8 mouse cellular contexts compared by ENCODE assay signal in genomic region chr14:31019331-31020205, GRCm38 (mm10). TPM values are rescaled to one million over a fixed set of nuclear protein-coding genes. Genes with fewer than 3 reads are reported as not detected.
DNase-seq lines count a peak whose midpoint lies in the region; ATAC-seq and TF ChIP-seq lines count a peak whose summit lies in the region.

No protein-coding gene starts in this region.

- H3K27ac ChIP-seq in embryonic facial prominence, embryonic 10.5 days (replicated peaks) = peak overlapping the region; percentile 100
- H3K27ac ChIP-seq in heart, embryonic 12.5 days (ENCODE audit: poor library complexity, severe bottlenecking) = peak overlapping the region; percentile 98
- H3K27ac ChIP-seq in kidney, embryonic 15.5 days = peak overlapping the region; percentile 98
- peak overlapping the region; percentile 98 for H3K27ac ChIP-seq in lung, embryonic 14.5 days (ENCODE audit: low read depth)

- no peaks in the 10 kb centered on the region for H3K9me3 ChIP-seq in G1E (replicated peaks)
- no peaks in the 10 kb centered on the region for H3K9me3 ChIP-seq in embryonic facial prominence, embryonic 10.5 days
- no peaks in the 10 kb centered on the region for H3K9me3 ChIP-seq in heart, embryonic 12.5 days (replicated peaks)
- no peaks in the 10 kb centered on the region for H3K9me3 ChIP-seq in kidney, embryonic 15.5 days (replicated peaks)
- H3K9me3 ChIP-seq in lung, embryonic 14.5 days (ENCODE audit: low read depth, low read length) = no peaks in the 10 kb centered on the region

- 8% methylated on average over 56 of the region's 56 CpGs for WGBS in embryonic facial prominence, embryonic 10.5 days
- WGBS in heart, embryonic 12.5 days = 4% methylated on average over 47 of the region's 56 CpGs
- WGBS in kidney, embryonic 15.5 days = 4% methylated on average over 36 of the region's 56 CpGs
- WGBS in lung, embryonic 14.5 days = 3% methylated on average over 29 of the region's 56 CpGs

- DNase-seq in 3T3-L1 (ENCODE audit: low read depth, low spot score) = peak; percentile 57
- DNase-seq in G1E (ENCODE audit: low spot score) = peak; percentile 76
- DNase-seq in embryonic facial prominence, embryonic 10.5 days (ENCODE audit: low spot score) = peak; percentile 90
- DNase-seq in lung, embryonic 14.5 days = peak; percentile 89
- DNase-seq in thymus, postnatal 25 days = peak; percentile 87

- peak overlapping the region; percentile 84 for H3K4me3 ChIP-seq in G1E (ENCODE audit: low read depth, low read length)
- peak overlapping the region; percentile 89 for H3K4me3 ChIP-seq in embryonic facial prominence, embryonic 10.5 days
- H3K4me3 ChIP-seq in heart, embryonic 12.5 days = peak overlapping the region; percentile 71
- H3K4me3 ChIP-seq in kidney, embryonic 15.5 days (replicated peaks) = peak overlapping the region; percentile 88
- H3K4me3 ChIP-seq in lung, embryonic 14.5 days (ENCODE audit: low read depth, low read length) = peak overlapping the region; percentile 90

- H3K36me3 ChIP-seq in G1E (replicated peaks) = peaks cover 60% of the 10 kb centered on the region
- peaks cover 65% of the 10 kb centered on the region for H3K36me3 ChIP-seq in embryonic facial prominence, embryonic 10.5 days (replicated peaks)
- peaks cover 47% of the 10 kb centered on the region for H3K36me3 ChIP-seq in heart, embryonic 12.5 days
- peaks cover 58% of the 10 kb centered on the region for H3K36me3 ChIP-seq in kidney, embryonic 15.5 days
- H3K36me3 ChIP-seq in lung, embryonic 14.5 days (ENCODE audit: insufficient read depth) = peaks cover 59% of the 10 kb centered on the region

- TF ChIP-seq CTCF in G1E (IDR thresholded peaks at IDR 0.05; ENCODE audit: low read depth, low read length) = no peak
- no peak for TF ChIP-seq CTCF in lung, embryonic 14.5 days (IDR thresholded peaks at IDR 0.05; ENCODE audit: low read depth)

- ATAC-seq in G1E (ENCODE audit: extremely low read depth, insufficient number of reproducible peaks, low FRiP score, poor library complexity, severe bottlenecking) = peak; percentile 24
- peak; percentile 96 for ATAC-seq in heart, embryonic 12.5 days (ENCODE audit: insufficient number of reproducible peaks, low FRiP score)
- peak; percentile 96 for ATAC-seq in kidney, embryonic 15.5 days (replicated peaks; ENCODE audit: low FRiP score)
- peak; percentile 94 for ATAC-seq in lung, embryonic 14.5 days (ENCODE audit: insufficient read depth)
- ATAC-seq in neutrophil, adult 5-6 weeks (ENCODE audit: extremely low read depth, insufficient number of reproducible peaks, low FRiP score, poor library complexity, severe bottlenecking) = peak; percentile 74

- H3K4me1 ChIP-seq in G1E (ENCODE audit: insufficient read depth, low read depth, low read length) = peaks cover 57% of the 10 kb centered on the region
- peaks cover 33% of the 10 kb centered on the region for H3K4me1 ChIP-seq in embryonic facial prominence, embryonic 10.5 days
- peaks cover 18% of the 10 kb centered on the region for H3K4me1 ChIP-seq in heart, embryonic 12.5 days (replicated peaks)
- H3K4me1 ChIP-seq in kidney, embryonic 15.5 days = peaks cover 30% of the 10 kb centered on the region
- H3K4me1 ChIP-seq in lung, embryonic 14.5 days (ENCODE audit: insufficient read depth) = no peaks in the 10 kb centered on the region; the same call in 1 of the 2 replicates

- no peaks in the 10 kb centered on the region for H3K27me3 ChIP-seq in G1E (ENCODE audit: insufficient read depth, low read length)
- no peaks in the 10 kb centered on the region for H3K27me3 ChIP-seq in embryonic facial prominence, embryonic 10.5 days (replicated peaks; ENCODE audit: low read depth, poor library complexity, severe bottlenecking)
- no peaks in the 10 kb centered on the region for H3K27me3 ChIP-seq in heart, embryonic 12.5 days (replicated peaks)
- no peaks in the 10 kb centered on the region for H3K27me3 ChIP-seq in kidney, embryonic 15.5 days
- H3K27me3 ChIP-seq in lung, embryonic 14.5 days (ENCODE audit: insufficient read depth, low read length) = no peaks in the 10 kb centered on the region

- peak overlapping the region; percentile 64 for H3K4me2 ChIP-seq in heart, embryonic 12.5 days
- peak overlapping the region; percentile 81 for H3K4me2 ChIP-seq in kidney, embryonic 15.5 days
- peak overlapping the region; percentile 77 for H3K4me2 ChIP-seq in lung, embryonic 14.5 days

- peak overlapping the region; percentile 91 for H3K9ac ChIP-seq in heart, embryonic 12.5 days
- H3K9ac ChIP-seq in kidney, embryonic 15.5 days = peak overlapping the region; percentile 94
- peak overlapping the region; percentile 90 for H3K9ac ChIP-seq in lung, embryonic 14.5 days

RNA-seq across cellular contexts. Expression of gene Gnl3, which starts 0.6 kb away (rescaled TPM):
- total RNA-seq in G1E (2014; fragmentation: Nextera tagmentation) (376 and 398 TPM in 2 replicates), G1E (2017) (271 and 308 TPM in 2 replicates)
- polyA plus RNA-seq in G1E (2012) = 21.8 and 37.9 TPM in 2 replicates
- 149 and 151 TPM in 2 replicates for polyA plus RNA-seq in embryonic facial prominence, embryonic 10.5 days (2016; fragmentation: Nextera tagmentation; extraction: Ambion mirVana)
- polyA plus RNA-seq in heart, embryonic 12.5 days (2016; fragmentation: Nextera tagmentation; extraction: Ambion mirVana) = 75.3 and 79.5 TPM in 2 replicates
- polyA plus RNA-seq in kidney, embryonic 15.5 days (2015; fragmentation: Nextera tagmentation; extraction: Ambion mirVana) = 127 and 134 TPM in 2 replicates
- 126 and 128 TPM in 2 replicates for polyA plus RNA-seq in lung, embryonic 14.5 days (2014; fragmentation: Nextera tagmentation; extraction: Ambion mirVana)
- total RNA-seq in neutrophil, adult 5-6 weeks (2017) = 82.4 and 84.8 TPM in 2 replicates

RNA-seq across cellular contexts. Expression of gene Pbrm1, which starts 0.6 kb away (rescaled TPM):
- total RNA-seq in G1E (2014; fragmentation: Nextera tagmentation) = 144 and 168 TPM in 2 replicates
- 51.4 and 61.2 TPM in 2 replicates for total RNA-seq in G1E (2017)
- 11.9 and 15.3 TPM in 2 replicates for polyA plus RNA-seq in G1E (2012)
- 153 and 163 TPM in 2 replicates for polyA plus RNA-seq in embryonic facial prominence, embryonic 10.5 days (2016; fragmentation: Nextera tagmentation; extraction: Ambion mirVana)
- polyA plus RNA-seq in heart, embryonic 12.5 days (2016; fragmentation: Nextera tagmentation; extraction: Ambion mirVana) = 124 and 134 TPM in 2 replicates
- polyA plus RNA-seq in kidney, embryonic 15.5 days (2015; fragmentation: Nextera tagmentation; extraction: Ambion mirVana) = 131 and 136 TPM in 2 replicates
- polyA plus RNA-seq in lung, embryonic 14.5 days (2014; fragmentation: Nextera tagmentation; extraction: Ambion mirVana) = 101 and 110 TPM in 2 replicates
- 53.5 and 62.5 TPM in 2 replicates for total RNA-seq in neutrophil, adult 5-6 weeks (2017)

RNA-seq across cellular contexts. Expression of gene Spcs1, which starts 18.1 kb away (rescaled TPM):
- 124 and 129 TPM in 2 replicates for total RNA-seq in G1E (2014; fragmentation: Nextera tagmentation)
- total RNA-seq in G1E (2017) = 169 and 173 TPM in 2 replicates
- 17.7 TPM in 2 replicates for polyA plus RNA-seq in G1E (2012)
- 255 and 262 TPM in 2 replicates for polyA plus RNA-seq in embryonic facial prominence, embryonic 10.5 days (2016; fragmentation: Nextera tagmentation; extraction: Ambion mirVana)
- polyA plus RNA-seq in heart, embryonic 12.5 days (2016; fragmentation: Nextera tagmentation; extraction: Ambion mirVana) = 368 and 374 TPM in 2 replicates
- polyA plus RNA-seq in kidney, embryonic 15.5 days (2015; fragmentation: Nextera tagmentation; extraction: Ambion mirVana) = 385 and 440 TPM in 2 replicates
- 352 and 383 TPM in 2 replicates for polyA plus RNA-seq in lung, embryonic 14.5 days (2014; fragmentation: Nextera tagmentation; extraction: Ambion mirVana)
- total RNA-seq in neutrophil, adult 5-6 weeks (2017) = 52.3 and 53.5 TPM in 2 replicates

RNA-seq across cellular contexts. Expression of gene Glt8d1, which starts 18.4 kb away (rescaled TPM):
- 48.8 and 53.6 TPM in 2 replicates for total RNA-seq in G1E (2014; fragmentation: Nextera tagmentation)
- total RNA-seq in G1E (2017) = 23.7 and 34.4 TPM in 2 replicates
- 4.5 and 4.7 TPM in 2 replicates for polyA plus RNA-seq in G1E (2012)
- polyA plus RNA-seq in embryonic facial prominence, embryonic 10.5 days (2016; fragmentation: Nextera tagmentation; extraction: Ambion mirVana) = 37.0 and 40.2 TPM in 2 replicates
- polyA plus RNA-seq in heart, embryonic 12.5 days (2016; fragmentation: Nextera tagmentation; extraction: Ambion mirVana) = 55.8 and 57.1 TPM in 2 replicates
- 66.4 and 70.1 TPM in 2 replicates for polyA plus RNA-seq in kidney, embryonic 15.5 days (2015; fragmentation: Nextera tagmentation; extraction: Ambion mirVana)
- 69.1 and 69.6 TPM in 2 replicates for polyA plus RNA-seq in lung, embryonic 14.5 days (2014; fragmentation: Nextera tagmentation; extraction: Ambion mirVana)
- total RNA-seq in neutrophil, adult 5-6 weeks (2017) = 16.0 and 22.6 TPM in 2 replicates

Comparison
In these comparisons a context has a peak if more than half of its experiments do, and no peak if none do; other contexts are left out.
1. Peak in every context shown above with its lines: DNase-seq, ATAC-seq, H3K4me3 ChIP-seq and H3K27ac ChIP-seq.
2. ATAC-seq: peak in every context shown above with its lines; median percentile 96 in heart, embryonic 12.5 days; 96 in kidney, embryonic 15.5 days; 94 in lung, embryonic 14.5 days; 74 in neutrophil, adult 5-6 weeks; 24 in G1E.
3. RNA of gene Spcs1, which starts 18.1 kb away (polyA plus RNA-seq): 385 to 440 TPM in kidney, embryonic 15.5 days, 368 to 374 TPM in heart, embryonic 12.5 days, 352 to 383 TPM in lung, embryonic 14.5 days and 255 to 262 TPM in embryonic facial prominence, embryonic 10.5 days; 17.7 TPM in G1E; every median in the first group is over 10 times any median in the second.